Mouse (Mus musculus) kidney, postnatal 0 days (tissue): ENCODE measurements at regions not wholly inside any gene's neighbourhood (a gene's known extent, or its start where the extent isn't known, plus 50 kb on each side); places are given as distances from the start of the nearest gene placed in this dataset.

ENCODE experiments used
- ATAC-seq: fragments of 200-750 bp; cut with Nextera tagmentation; replicated peaks from 2 replicates; pipeline ENCODE4 v1.8.0; 2017; ENCODE audit warnings: low read depth, moderate number of reproducible peaks, moderate TSS enrichment, moderate library complexity; ENCODE audit not compliant: low FRiP score
- DNase-seq: peaks from one replicate; pipeline ENCODE4 v3.0.0-alpha.2; 2016; ENCODE audit warnings: low spot score
- H3K27ac ChIP-seq: fragments of 300-500 bp; sonication (generic); 2 replicates; pipeline ENCODE4 v1.5.1; 2014; ENCODE audit warnings: mild to moderate bottlenecking
- H3K27me3 ChIP-seq: fragments of 300-500 bp; sonication (generic); 2 replicates; pipeline ENCODE4 v1.6.1; 2014; ENCODE audit warnings: low read length, mixed read lengths; ENCODE audit not compliant: insufficient read depth
- H3K36me3 ChIP-seq: fragments of 300-500 bp; sonication (generic); 2 replicates; pipeline ENCODE4 v1.6.1; 2014; ENCODE audit warnings: low read length, mixed read lengths; ENCODE audit not compliant: insufficient read depth
- H3K4me1 ChIP-seq: fragments of 300-500 bp; sonication (generic); replicated peaks from 2 replicates; pipeline ENCODE4 v1.6.1; 2014; ENCODE audit warnings: antibody characterized with exemption, low read length, mixed read lengths; ENCODE audit not compliant: insufficient read depth
- H3K4me2 ChIP-seq: fragments of 300-500 bp; sonication (generic); 2 replicates; pipeline ENCODE4 v1.6.1; 2014; ENCODE audit warnings: mild to moderate bottlenecking, low read length, moderate library complexity, mixed read lengths
- H3K4me3 ChIP-seq: fragments of 300-500 bp; sonication (generic); replicated peaks from 2 replicates; pipeline ENCODE4 v1.5.1; 2014; ENCODE audit warnings: low read depth, low read length
- H3K9ac ChIP-seq: fragments of 300-500 bp; sonication (generic); 2 replicates; pipeline ENCODE4 v1.6.1; 2014; ENCODE audit warnings: low read depth, low read length
- H3K9me3 ChIP-seq: fragments of 300-500 bp; sonication (generic); replicated peaks from 2 replicates; pipeline ENCODE4 v1.6.1; 2016; ENCODE audit warnings: low read length, inconsistent platforms, mixed read lengths
- CTCF ChIP-seq: IDR thresholded peaks from 2 replicates; pipeline ENCODE4 v1.5.1; 2016; ENCODE audit warnings: antibody characterized with exemption, low read depth, mild to moderate bottlenecking, moderate library complexity
- WGBS: fragments of 180-500 bp; shearing (Covaris S2); extraction: QIAGEN DNeasy Blood & Tissue Kit; methylation state at CpG from one replicate; pipeline ENCODE4 v1.1.7; 2014; 5-methylcytosine and 5-hydroxymethylcytosine counted together

DNA sequence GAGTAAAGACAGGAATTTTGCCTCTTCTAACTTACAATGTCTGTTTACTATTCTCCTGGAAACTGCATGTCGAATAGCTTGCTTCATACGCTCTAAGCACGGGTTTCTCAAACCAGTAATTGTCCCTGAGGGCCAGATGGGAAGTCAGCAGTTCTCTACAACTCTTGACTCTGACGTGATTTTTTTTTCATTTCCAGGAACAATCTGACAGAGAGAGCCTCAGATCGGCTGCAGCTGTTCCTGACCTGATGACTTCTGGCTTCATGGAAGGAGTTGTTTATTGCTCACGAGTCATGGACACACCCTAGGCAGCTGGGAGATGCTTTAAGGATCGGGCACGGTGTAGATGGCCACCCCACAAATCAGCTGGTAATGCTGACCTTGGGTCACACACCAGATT is 162.9 kb upstream of the Sdk2 start:
- Histone ChIP-seq H3K27ac (no peak overlapping the region), H3K9ac (no peak overlapping the region), H3K9me3 (no peaks in the 10 kb centered on the region), H3K4me2 (no peak overlapping the region), H3K4me3 (no peak overlapping the region), H3K27me3 (no peaks in the 10 kb centered on the region), H3K36me3 (no peaks in the 10 kb centered on the region), H3K4me1 (no peaks in the 10 kb centered on the region)
- no peak for TF ChIP-seq CTCF
- DNase-seq (peak; percentile 87), ATAC-seq (0 out of 2 replicates have a peak, but pooled peaks have one; percentile 49)
- WGBS, result 27% methylated on average over 8 of the region's 8 CpGs

- H3K27ac ChIP-seq, result no peak overlapping the region
- H3K9me3 ChIP-seq, result no peaks in the 10 kb centered on the region
- ATAC-seq (no peak), DNase-seq (no peak)
- H3K4me1 ChIP-seq, result no peaks in the 10 kb centered on the region
- H3K4me3 ChIP-seq, result no peak overlapping the region
- no peak overlapping the region for H3K9ac ChIP-seq
- no peaks in the 10 kb centered on the region for H3K27me3 ChIP-seq
- WGBS, result 83% methylated on average over 6 of the region's 6 CpGs
- H3K4me2 ChIP-seq, result no peak overlapping the region
- H3K36me3 ChIP-seq, result no peaks in the 10 kb centered on the region
- no peak for TF ChIP-seq CTCF
These were observed 162.3 kb upstream of the Sdk2 start for GRCm38 (mm10) chr11:114229196-114229595.

DNA sequence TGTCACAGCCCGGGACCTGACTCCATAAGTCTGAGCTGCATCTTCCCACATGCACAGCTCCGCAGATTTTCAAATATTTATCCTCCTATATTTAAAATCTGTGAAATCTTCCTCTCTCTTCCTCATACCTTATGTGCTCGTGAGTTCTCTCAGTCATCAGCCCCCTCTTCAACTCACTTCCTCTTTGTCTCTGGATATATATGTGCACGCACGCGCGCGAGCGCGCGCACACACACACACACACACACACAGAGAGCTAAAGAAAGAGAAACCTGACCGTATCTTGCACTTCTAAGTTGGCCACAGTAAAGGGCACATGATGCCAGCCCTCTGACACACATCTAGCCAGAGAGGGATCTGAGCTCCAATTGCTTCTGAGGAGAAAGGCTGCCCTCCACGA is 159.7 kb upstream of the Sdk2 start:
- 92% methylated on average over 13 of the region's 13 CpGs for WGBS
- no peak for DNase-seq
- Histone ChIP-seq H3K36me3 (no peaks in the 10 kb centered on the region), H3K4me1 (no peaks in the 10 kb centered on the region), H3K4me3 (no peak overlapping the region), H3K9ac (no peak overlapping the region), H3K9me3 (no peaks in the 10 kb centered on the region), H3K4me2 (no peak overlapping the region), H3K27me3 (no peaks in the 10 kb centered on the region), H3K27ac (no peak overlapping the region)
- TF ChIP-seq CTCF, result no peak
- ATAC-seq, result no peak

- Histone ChIP-seq H3K9me3 (no peaks in the 10 kb centered on the region), H3K4me2 (no peak overlapping the region), H3K4me1 (no peaks in the 10 kb centered on the region), H3K9ac (no peak overlapping the region), H3K27ac (no peak overlapping the region), H3K36me3 (no peaks in the 10 kb centered on the region), H3K27me3 (no peaks in the 10 kb centered on the region), H3K4me3 (no peak overlapping the region)
- no peak for DNase-seq
- no peak for TF ChIP-seq CTCF
- no peak for ATAC-seq
- 90% methylated on average over 2 of the region's 2 CpGs for WGBS
These were observed 157.9 kb upstream of the Sdk2 start for GRCm38 (mm10) chr11:114224706-114225105.

GRCm38 (mm10) chr11:114223061-114223460 is 156.2 kb upstream of the Sdk2 start:
- Histone ChIP-seq H3K4me1 (no peaks in the 10 kb centered on the region), H3K9ac (no peak overlapping the region), H3K9me3 (no peaks in the 10 kb centered on the region), H3K4me2 (no peak overlapping the region), H3K4me3 (no peak overlapping the region), H3K27me3 (no peaks in the 10 kb centered on the region), H3K36me3 (no peaks in the 10 kb centered on the region), H3K27ac (no peak overlapping the region)
- ATAC-seq (no peak), DNase-seq (no peak)
- no peak for TF ChIP-seq CTCF
- whole genome bisulfite sequencing, result 92% methylated on average over 3 of the region's 3 CpGs

- Histone ChIP-seq H3K27me3 (no peaks in the 10 kb centered on the region), H3K4me3 (no peak overlapping the region), H3K9ac (no peak overlapping the region), H3K36me3 (no peaks in the 10 kb centered on the region), H3K9me3 (no peaks in the 10 kb centered on the region), H3K4me2 (no peak overlapping the region), H3K27ac (no peak overlapping the region), H3K4me1 (peaks cover 8% of the 10 kb centered on the region; the same call in 1 of the 2 replicates)
- no peak for TF ChIP-seq CTCF
- WGBS, result 78% methylated on average over 2 of the region's 2 CpGs
- DNase-seq, result no peak
- ATAC-seq, result no peak
These were observed 153.6 kb upstream of the Sdk2 start for GRCm38 (mm10) chr11:114220466-114220865.
